Mouse (Mus musculus) lung, embryonic 15.5 days (tissue): ENCODE data around the gene Zcchc4. TPM values are rescaled to one million over a fixed set of nuclear protein-coding genes. Genes with fewer than 3 reads are reported as not detected.

Source experiments
- ATAC-seq: fragments of 200-750 bp; cut with Nextera tagmentation; 2 replicates; pipeline ENCODE4 v1.8.0; 2017; ENCODE audit warnings: moderate number of reproducible peaks, borderline replicate concordance; ENCODE audit not compliant: low FRiP score, low TSS enrichment; ENCODE audit errors: extremely low read depth
- H3K27ac ChIP-seq: fragments of 300-500 bp; sonication (generic); 2 replicates; pipeline ENCODE4 v1.5.1; 2015; ENCODE audit warnings: moderate library complexity, mild to moderate bottlenecking, inconsistent platforms
- H3K27me3 ChIP-seq: fragments of 300-500 bp; sonication (generic); 2 replicates; pipeline ENCODE4 v1.6.1; 2015; ENCODE audit warnings: inconsistent platforms
- H3K36me3 ChIP-seq: fragments of 300-500 bp; sonication (generic); 2 replicates; pipeline ENCODE4 v1.6.1; 2015; ENCODE audit warnings: inconsistent platforms
- H3K4me1 ChIP-seq: fragments of 300-500 bp; sonication (generic); 2 replicates; pipeline ENCODE4 v1.6.1; 2015; ENCODE audit warnings: inconsistent platforms
- H3K4me2 ChIP-seq: fragments of 300-500 bp; sonication (generic); 2 replicates; pipeline ENCODE4 v1.6.1; 2015; ENCODE audit warnings: inconsistent platforms, mild to moderate bottlenecking, moderate library complexity
- H3K4me3 ChIP-seq: fragments of 300-500 bp; sonication (generic); 2 replicates; pipeline ENCODE4 v1.5.1; 2015; ENCODE audit warnings: mild to moderate bottlenecking, inconsistent platforms
- H3K9ac ChIP-seq: fragments of 300-500 bp; sonication (generic); 2 replicates; pipeline ENCODE4 v1.6.1; 2015; ENCODE audit warnings: inconsistent platforms
- H3K9me3 ChIP-seq: fragments of 300-500 bp; sonication (generic); 2 replicates; pipeline ENCODE4 v1.6.1; 2016; ENCODE audit warnings: inconsistent platforms
- WGBS: fragments of 180-500 bp; shearing (Covaris S2); methylation state at CpG from one replicate; pipeline ENCODE4 v1.1.7; 2015; 5-methylcytosine and 5-hydroxymethylcytosine counted together
- polyA plus RNA-seq: library from polyadenylated mRNA; unstranded; fragments of >200 nt; fragmentation: Nextera tagmentation; extraction: Ambion mirVana; gene quantifications from 2 replicates; pipeline ENCODE4 v1.2.1, GENCODE M21; 2015

The Zcchc4 gene
- 13.5 and 15.3 TPM in 2 replicates for polyA plus RNA-seq

- 55% methylated on average over 8 of the region's 8 CpGs for WGBS
- no peak within 1 kb of the TSS for H3K27ac ChIP-seq
- no peak within 1 kb of the TSS for H3K9ac ChIP-seq
- no peak for ATAC-seq
- H3K4me3 ChIP-seq = no peak within 1 kb of the TSS
- no peaks in the 10 kb centered on the region for H3K4me1 ChIP-seq
- peaks cover 6% of the 10 kb centered on the region; the same call in 1 of the 2 replicates for H3K36me3 ChIP-seq
- H3K4me2 ChIP-seq = no peak within 1 kb of the TSS
- H3K27me3 ChIP-seq = no peaks in the 10 kb centered on the region
- no peaks in the 10 kb centered on the region for H3K9me3 ChIP-seq
These were observed at the start of gene Zcchc4 for GRCm38 (mm10) chr5:52775237-52775636. Zcchc4 (plus strand) TSS chr5:52775409.

GRCm38 (mm10) chr5:52727747-52728146 lies 47.5 kb upstream of the Zcchc4 start:
- Histone ChIP-seq H3K27ac (no peak overlapping the region), H3K4me2 (no peak overlapping the region), H3K36me3 (no peaks in the 10 kb centered on the region), H3K4me1 (no peaks in the 10 kb centered on the region), H3K9ac (no peak overlapping the region), H3K9me3 (no peaks in the 10 kb centered on the region), H3K27me3 (no peaks in the 10 kb centered on the region), H3K4me3 (no peak overlapping the region)
- 74% methylated on average over 5 of the region's 5 CpGs for WGBS
- ATAC-seq = no peak

GRCm38 (mm10) chr5:52732811-52733210 lies 42.4 kb upstream of the Zcchc4 start:
- 69% methylated on average over 4 of the region's 4 CpGs for WGBS
- Histone ChIP-seq H3K36me3 (no peaks in the 10 kb centered on the region), H3K27ac (no peak overlapping the region), H3K4me2 (no peak overlapping the region), H3K9me3 (no peaks in the 10 kb centered on the region), H3K27me3 (no peaks in the 10 kb centered on the region), H3K4me3 (no peak overlapping the region), H3K4me1 (peaks cover 4% of the 10 kb centered on the region; the same call in 1 of the 2 replicates), H3K9ac (no peak overlapping the region)
- no peak for ATAC-seq

- no peak for ATAC-seq
These were observed 39.2 kb upstream of the Zcchc4 start for GRCm38 (mm10) chr5:52736046-52736445.

GRCm38 (mm10) chr5:52741391-52742111 lies 33.7 kb upstream of the Zcchc4 start, which contains the start of gene Pi4k2b:
Pi4k2b (plus strand) TSS chr5:52741574.
- H3K9me3 ChIP-seq = no peaks in the 10 kb centered on the region
- H3K36me3 ChIP-seq = no peaks in the 10 kb centered on the region
- peak within 1 kb of the TSS; percentile 92 for H3K27ac ChIP-seq
- H3K27me3 ChIP-seq = no peaks in the 10 kb centered on the region
- peak within 1 kb of the TSS; percentile 85 for H3K9ac ChIP-seq
- H3K4me2 ChIP-seq = peak within 1 kb of the TSS; percentile 66
- ATAC-seq = peak; percentile 94
- peak within 1 kb of the TSS; percentile 95 for H3K4me3 ChIP-seq
- H3K4me1 ChIP-seq = peaks cover 9% of the 10 kb centered on the region; the same call in 1 of the 2 replicates
- WGBS = under 1% methylated on average over 72 of the region's 75 CpGs

More at GRCm38 (mm10) chr5:52736046-52736445, 39.2 kb upstream of the Zcchc4 start:
- Histone ChIP-seq H3K27ac (no peak overlapping the region), H3K9ac (no peak overlapping the region), H3K36me3 (no peaks in the 10 kb centered on the region), H3K27me3 (no peaks in the 10 kb centered on the region), H3K4me2 (no peak overlapping the region), H3K4me1 (peaks cover 4% of the 10 kb centered on the region; the same call in 1 of the 2 replicates), H3K4me3 (no peak overlapping the region), H3K9me3 (no peaks in the 10 kb centered on the region)
- WGBS = 65% methylated on average over 3 of the region's 3 CpGs

- Histone ChIP-seq H3K4me3 (peak overlapping the region; percentile 95), H3K27me3 (no peaks in the 10 kb centered on the region), H3K9ac (peak overlapping the region; percentile 85), H3K36me3 (no peaks in the 10 kb centered on the region), H3K4me1 (peaks cover 9% of the 10 kb centered on the region; the same call in 1 of the 2 replicates), H3K4me2 (peak overlapping the region; percentile 66), H3K27ac (peak overlapping the region; percentile 92), H3K9me3 (no peaks in the 10 kb centered on the region)
- WGBS = 1% methylated on average over 17 of the region's 17 CpGs
- 0 out of 2 replicates have a peak, but pooled peaks have one; percentile 32 for ATAC-seq
These were observed 32.9 kb upstream of the Zcchc4 start for GRCm38 (mm10) chr5:52742112-52742813.

- WGBS = 35% methylated on average over 4 of the region's 4 CpGs
- Histone ChIP-seq H3K4me2 (peak overlapping the region; percentile 66), H3K27ac (peak overlapping the region; percentile 92; the same call in 1 of the 2 replicates), H3K4me3 (peak overlapping the region; percentile 95), H3K9ac (no peak overlapping the region), H3K36me3 (no peaks in the 10 kb centered on the region), H3K4me1 (peaks cover 18% of the 10 kb centered on the region), H3K9me3 (no peaks in the 10 kb centered on the region), H3K27me3 (no peaks in the 10 kb centered on the region)
- no peak for ATAC-seq
These were observed 32.0 kb upstream of the Zcchc4 start for GRCm38 (mm10) chr5:52743231-52743630.

GRCm38 (mm10) chr5:52746920-52747319 lies 28.3 kb upstream of the Zcchc4 start:
- H3K36me3 ChIP-seq = peaks cover 7% of the 10 kb centered on the region; the same call in 1 of the 2 replicates
- peaks cover 23% of the 10 kb centered on the region for H3K4me1 ChIP-seq
- H3K4me3 ChIP-seq = no peak overlapping the region
- no peak for ATAC-seq
- no peak overlapping the region for H3K4me2 ChIP-seq
- no peak overlapping the region for H3K9ac ChIP-seq
- H3K27ac ChIP-seq = no peak overlapping the region
- H3K27me3 ChIP-seq = no peaks in the 10 kb centered on the region
- no peaks in the 10 kb centered on the region for H3K9me3 ChIP-seq

- Histone ChIP-seq H3K27ac (peak overlapping the region; percentile 75), H3K27me3 (no peaks in the 10 kb centered on the region), H3K9ac (no peak overlapping the region), H3K9me3 (no peaks in the 10 kb centered on the region), H3K36me3 (peaks cover 15% of the 10 kb centered on the region), H3K4me1 (peaks cover 17% of the 10 kb centered on the region), H3K4me3 (no peak overlapping the region), H3K4me2 (no peak overlapping the region)
- 60% methylated on average over 5 of the region's 5 CpGs for WGBS
- ATAC-seq = peak; percentile 74; the same call in 1 of the 2 replicates
These were observed 26.5 kb upstream of the Zcchc4 start for GRCm38 (mm10) chr5:52748732-52749131.

- Histone ChIP-seq H3K4me3 (no peak overlapping the region), H3K9me3 (0 out of 2 replicates have a peak, but pooled peaks cover 3% of the 10 kb centered on the region), H3K9ac (no peak overlapping the region), H3K4me1 (peaks cover 6% of the 10 kb centered on the region), H3K27ac (no peak overlapping the region), H3K27me3 (no peaks in the 10 kb centered on the region), H3K4me2 (no peak overlapping the region), H3K36me3 (peaks cover 29% of the 10 kb centered on the region)
- ATAC-seq = no peak
- WGBS = 83% methylated on average over 9 of the region's 9 CpGs
These were observed 22.1 kb upstream of the Zcchc4 start for GRCm38 (mm10) chr5:52753146-52753545.

GRCm38 (mm10) chr5:52754196-52754595 lies 21.0 kb upstream of the Zcchc4 start:
- no peak overlapping the region for H3K9ac ChIP-seq
- 0 out of 2 replicates have a peak, but pooled peaks cover 3% of the 10 kb centered on the region for H3K9me3 ChIP-seq
- peaks cover 29% of the 10 kb centered on the region for H3K36me3 ChIP-seq
- no peak overlapping the region for H3K4me2 ChIP-seq
- H3K27me3 ChIP-seq = no peaks in the 10 kb centered on the region
- H3K4me1 ChIP-seq = 0 out of 2 replicates have a peak, but pooled peaks cover 2% of the 10 kb centered on the region
- no peak overlapping the region for H3K27ac ChIP-seq
- no peak for ATAC-seq
- no peak overlapping the region for H3K4me3 ChIP-seq

GRCm38 (mm10) chr5:52755337-52755736 lies 19.9 kb upstream of the Zcchc4 start:
- no peaks in the 10 kb centered on the region for H3K27me3 ChIP-seq
- H3K27ac ChIP-seq = peak overlapping the region; percentile 63
- H3K36me3 ChIP-seq = peaks cover 29% of the 10 kb centered on the region
- no peak overlapping the region for H3K4me2 ChIP-seq
- H3K4me3 ChIP-seq = no peak overlapping the region
- no peaks in the 10 kb centered on the region for H3K4me1 ChIP-seq
- ATAC-seq = no peak
- WGBS = 82% methylated on average over 3 of the region's 3 CpGs
- no peak overlapping the region for H3K9ac ChIP-seq
- 0 out of 2 replicates have a peak, but pooled peaks cover 3% of the 10 kb centered on the region for H3K9me3 ChIP-seq
